Comparison of ENCODE assay signal across 8 mouse cellular contexts in genomic region chr10:83359956-83360355, GRCm38 (mm10). TPM values are rescaled to one million over a fixed set of nuclear protein-coding genes. Genes with fewer than 3 reads are reported as not detected.
A peak's percentile ranks its signal among the peaks of the same experiment; 100 is the strongest.
DNase-seq lines count a peak whose midpoint lies in the region; ATAC-seq and TF ChIP-seq lines count a peak whose summit lies in the region.

D10Wsu102e (plus strand) TSS chr10:83360221.

- peaks cover 23% of the 10 kb centered on the region; the same call in 1 of the 2 replicates for H3K36me3 ChIP-seq in embryonic facial prominence, embryonic 14.5 days (ENCODE audit: control insufficient read depth, insufficient read depth, low read length)
- H3K36me3 ChIP-seq in heart, adult 2 months (ENCODE audit: control insufficient read depth, insufficient read depth, low read length): peaks cover 3% of the 10 kb centered on the region; the same call in 1 of the 2 replicates
- peaks cover 27% of the 10 kb centered on the region for H3K36me3 ChIP-seq in limb, embryonic 13.5 days
- H3K36me3 ChIP-seq in midbrain, embryonic 16.5 days (ENCODE audit: control insufficient read depth, insufficient read depth, low read length): peaks cover 9% of the 10 kb centered on the region; the same call in 1 of the 2 replicates

- H3K4me3 ChIP-seq in embryonic facial prominence, embryonic 14.5 days (ENCODE audit: low read depth, low read length): peak within 1 kb of the TSS; percentile 88
- peak within 1 kb of the TSS; percentile 72 for H3K4me3 ChIP-seq in heart, adult 2 months
- peak within 1 kb of the TSS; percentile 91 for H3K4me3 ChIP-seq in limb, embryonic 13.5 days
- H3K4me3 ChIP-seq in midbrain, embryonic 16.5 days (ENCODE audit: low read depth, low read length): peak within 1 kb of the TSS; percentile 94

- ATAC-seq in embryonic facial prominence, embryonic 14.5 days (ENCODE audit: low read depth): peak; percentile 98
- ATAC-seq in limb, embryonic 13.5 days (ENCODE audit: low FRiP score, low read depth): peak; percentile 97
- ATAC-seq in midbrain, embryonic 16.5 days: peak; percentile 99

- H3K9ac ChIP-seq in embryonic facial prominence, embryonic 14.5 days (ENCODE audit: low read depth, low read length): peak within 1 kb of the TSS; percentile 85
- peak within 1 kb of the TSS; percentile 86 for H3K9ac ChIP-seq in heart, adult 2 months (ENCODE audit: low read depth, low read length)
- H3K9ac ChIP-seq in limb, embryonic 13.5 days: peak within 1 kb of the TSS; percentile 90
- peak within 1 kb of the TSS; percentile 86 for H3K9ac ChIP-seq in midbrain, embryonic 16.5 days (ENCODE audit: low read depth, low read length)

- TF ChIP-seq POLR2A in heart, adult 2 months (IDR thresholded peaks at IDR 0.05; ENCODE audit: insufficient read depth, low read depth, low read length): peak; percentile 81

- H3K27me3 ChIP-seq in embryonic facial prominence, embryonic 14.5 days (replicated peaks; ENCODE audit: control insufficient read depth, insufficient read depth, low read length): no peaks in the 10 kb centered on the region
- H3K27me3 ChIP-seq in heart, adult 2 months (ENCODE audit: control insufficient read depth, insufficient read depth, low read length): no peaks in the 10 kb centered on the region
- H3K27me3 ChIP-seq in limb, embryonic 13.5 days: no peaks in the 10 kb centered on the region
- H3K27me3 ChIP-seq in midbrain, embryonic 16.5 days (ENCODE audit: control insufficient read depth, insufficient read depth, low read depth, low read length): no peaks in the 10 kb centered on the region

- no peaks in the 10 kb centered on the region for H3K9me3 ChIP-seq in embryonic facial prominence, embryonic 14.5 days (ENCODE audit: control insufficient read depth, low read length)
- H3K9me3 ChIP-seq in limb, embryonic 13.5 days: no peaks in the 10 kb centered on the region
- H3K9me3 ChIP-seq in midbrain, embryonic 16.5 days (replicated peaks; ENCODE audit: control insufficient read depth, low read length, poor library complexity, severe bottlenecking): no peaks in the 10 kb centered on the region

- H3K79me2 ChIP-seq in heart, adult 2 months (replicated peaks; ENCODE audit: control insufficient read depth, insufficient read depth, low read length): no peaks in the 10 kb centered on the region

- intact Hi-C loops in heart, adult 2 months (cut with DNase I): loop anchor here (5.0 kb wide), 2 partner anchors 182 to 417 kb away; partner anchors contain the start of gene Washc4

- H3K4me2 ChIP-seq in embryonic facial prominence, embryonic 14.5 days (ENCODE audit: low read depth, low read length): peak within 1 kb of the TSS; percentile 73
- H3K4me2 ChIP-seq in limb, embryonic 13.5 days (replicated peaks): peak within 1 kb of the TSS; percentile 84
- peak within 1 kb of the TSS; percentile 86 for H3K4me2 ChIP-seq in midbrain, embryonic 16.5 days (ENCODE audit: low read length)

- TF ChIP-seq CTCF in heart, adult 2 months (IDR thresholded peaks at IDR 0.05): no peak

- under 1% methylated on average over 30 of the region's 30 CpGs for WGBS in embryonic facial prominence, embryonic 14.5 days
- WGBS in heart, adult 2 months: under 1% methylated on average over 30 of the region's 30 CpGs
- WGBS in limb, embryonic 13.5 days: under 1% methylated on average over 30 of the region's 30 CpGs
- WGBS in midbrain, embryonic 16.5 days: under 1% methylated on average over 30 of the region's 30 CpGs

- TF ChIP-seq EP300 in heart, adult 2 months (IDR thresholded peaks at IDR 0.05; ENCODE audit: insufficient read depth, low read depth, low read length): peak; percentile 57; the same call in 1 of the 2 replicates

- peak within 1 kb of the TSS; percentile 80 for H3K27ac ChIP-seq in embryonic facial prominence, embryonic 14.5 days (replicated peaks; ENCODE audit: low read depth, low read length)
- peak within 1 kb of the TSS; percentile 36 for H3K27ac ChIP-seq in heart, adult 2 months
- H3K27ac ChIP-seq in limb, embryonic 13.5 days: peak within 1 kb of the TSS; percentile 39; the same call in 1 of the 2 replicates
- peak within 1 kb of the TSS; percentile 74 for H3K27ac ChIP-seq in midbrain, embryonic 16.5 days (ENCODE audit: low read length)

- DNase-seq in 3T3-L1 (ENCODE audit: low read depth, low spot score): peak; percentile 98
- DNase-seq in adrenal gland, postnatal 4 days (ENCODE audit: low spot score in 2 of 2): peak; percentile 87 to 94
- peak; percentile 99 for DNase-seq in embryonic facial prominence, embryonic 14.5 days (ENCODE audit: low spot score)
- DNase-seq in heart, adult 2 months: peak; percentile 96 to 97
- peak; percentile 98 to 99 for DNase-seq in kidney, adult 8-10 months
- peak; percentile 79 to 96 for DNase-seq in spleen, postnatal 10 days (ENCODE audit: low spot score in 2 of 2)

- peaks cover 11% of the 10 kb centered on the region for H3K4me1 ChIP-seq in embryonic facial prominence, embryonic 14.5 days (ENCODE audit: control insufficient read depth, insufficient read depth, low read length)
- H3K4me1 ChIP-seq in heart, adult 2 months (ENCODE audit: control insufficient read depth, insufficient read depth, low read length): no peaks in the 10 kb centered on the region; the same call in 1 of the 2 replicates
- H3K4me1 ChIP-seq in limb, embryonic 13.5 days: peaks cover 15% of the 10 kb centered on the region
- peaks cover 12% of the 10 kb centered on the region for H3K4me1 ChIP-seq in midbrain, embryonic 16.5 days (ENCODE audit: control insufficient read depth, insufficient read depth, low read length)

RNA-seq across cellular contexts. Expression of gene D10Wsu102e, which starts in this region (rescaled TPM):
- 1 to 10 TPM; 1.2 to 1.3 TPM for total RNA-seq in adrenal gland, postnatal 4 days (2021)
- polyA plus RNA-seq in embryonic facial prominence, embryonic 14.5 days (2014; fragmentation: Nextera tagmentation; extraction: Ambion mirVana): 0.60 and 0.63 TPM in 2 replicates
- under 1 TPM; 0.45 to 0.57 TPM for total RNA-seq in heart, adult 2 months (2021)
- 0.14 and 0.26 TPM in 2 replicates for polyA plus RNA-seq in heart, adult 2 months (2012; rRNA removed)
- polyA plus RNA-seq in limb, embryonic 13.5 days (2015; fragmentation: Nextera tagmentation; extraction: Ambion mirVana): 0.69 and 0.76 TPM in 2 replicates
- 0.79 and 0.93 TPM in 2 replicates for polyA plus RNA-seq in midbrain, embryonic 16.5 days (2015; fragmentation: Nextera tagmentation; extraction: Ambion mirVana)

Comparison
In these comparisons a context has a peak if more than half of its experiments do, and no peak if none do; other contexts are left out.
1. Peak in every context shown above with its lines: DNase-seq, ATAC-seq, H3K4me3 ChIP-seq and H3K27ac ChIP-seq.
2. Peak in DNase-seq, ATAC-seq, H3K4me3 ChIP-seq, H3K27ac ChIP-seq, H3K9ac ChIP-seq and H3K4me2 ChIP-seq in embryonic facial prominence, embryonic 14.5 days; RNA of the gene not detected or under 1 TPM.
3. Peak in DNase-seq, H3K4me3 ChIP-seq, H3K27ac ChIP-seq and H3K9ac ChIP-seq in heart, adult 2 months; RNA of the gene not detected or under 1 TPM.
4. Peak in ATAC-seq, H3K4me3 ChIP-seq, H3K27ac ChIP-seq, H3K9ac ChIP-seq and H3K4me2 ChIP-seq in limb, embryonic 13.5 days; RNA of the gene not detected or under 1 TPM.
5. Peak in ATAC-seq, H3K4me3 ChIP-seq, H3K27ac ChIP-seq, H3K9ac ChIP-seq and H3K4me2 ChIP-seq in midbrain, embryonic 16.5 days; RNA of the gene not detected or under 1 TPM.